Mouse (Mus musculus) C2C12 (cell line): ENCODE measurements around the gene Zfp810. TPM values are rescaled to one million over a fixed set of nuclear protein-coding genes. Genes with fewer than 3 reads are reported as not detected.

ENCODE experiments used
- H3K27me3 ChIP-seq: one replicate; pipeline ENCODE4 v1.6.1; 2011; ENCODE audit not compliant: control insufficient read depth, insufficient read depth, insufficient read length
- H3K36me3 ChIP-seq: one replicate; pipeline ENCODE4 v1.6.1; 2011; ENCODE audit not compliant: control insufficient read depth, insufficient read depth
- H3K4me3 ChIP-seq: one replicate; pipeline ENCODE4 v1.5.1; 2011; ENCODE audit warnings: mild to moderate bottlenecking, control low read depth; ENCODE audit not compliant: poor library complexity, insufficient read depth, severe bottlenecking
- H3K79me2 ChIP-seq: one replicate; pipeline ENCODE4 v1.6.1; 2011; ENCODE audit not compliant: control insufficient read depth, insufficient read depth
- H3K79me3 ChIP-seq: one replicate; pipeline ENCODE4 v1.6.1; 2011; ENCODE audit warnings: low read depth, control low read depth
- H3ac ChIP-seq: one replicate; pipeline ENCODE3; 2011; ENCODE audit warnings: low read depth; ENCODE audit not compliant: control insufficient read depth, insufficient read length
- CEBPB ChIP-seq: IDR thresholded peaks from one replicate; pipeline ENCODE4 v1.6.1; 2011; ENCODE audit warnings: low read depth, mild to moderate bottlenecking, control low read depth, moderate library complexity
- CTCF ChIP-seq: IDR thresholded peaks from one replicate; pipeline ENCODE4 v1.5.1; 2011; ENCODE audit not compliant: control insufficient read depth, insufficient read depth, insufficient read length
- FOSL1 ChIP-seq: IDR thresholded peaks from one replicate; pipeline ENCODE4 v1.8.0; 2011; ENCODE audit warnings: mild to moderate bottlenecking, low read length; ENCODE audit not compliant: poor library complexity, insufficient read depth, severe bottlenecking
- MAX ChIP-seq: IDR thresholded peaks from one replicate; pipeline ENCODE4 v1.6.1; 2011; ENCODE audit warnings: mild to moderate bottlenecking, control low read depth
- MYOD1 ChIP-seq: IDR thresholded peaks from one replicate; pipeline ENCODE4 v1.6.1; 2011; ENCODE audit warnings: low read depth; ENCODE audit not compliant: control insufficient read depth, insufficient read length
- MYOG ChIP-seq: IDR thresholded peaks from one replicate; pipeline ENCODE4 v1.6.1; 2011; ENCODE audit not compliant: control insufficient read depth, insufficient read length; ENCODE audit errors: extremely low read depth
- USF1 ChIP-seq: IDR thresholded peaks from one replicate; pipeline ENCODE4 v1.6.1; 2011; ENCODE audit warnings: low read depth, mild to moderate bottlenecking, control low read depth, moderate library complexity
- polyA plus RNA-seq: library from polyadenylated mRNA; unstranded; fragments of >200 nt; fragmentation: generic; extraction: Trizol; gene quantifications from one replicate; pipeline ENCODE4 v1.2.1, GENCODE M21; 2012; ENCODE audit warnings: missing spikeins

Gene Zfp810
- polyA plus RNA-seq, 1 experiment = 1.5 TPM

- TF ChIP-seq CEBPB (no peak), MYOG (no peak), CTCF (no peak), MYOD1 (no peak), MAX (no peak), USF1 (no peak), FOSL1 (no peak)
Measured at GRCm38 (mm10) chr9:22268886-22269285, 38.6 kb downstream of the Zfp810 start.

GRCm38 (mm10) chr9:22262611-22263010 is 44.8 kb downstream of the Zfp810 start:
- Histone ChIP-seq H3ac (no peak overlapping the region), H3K4me3 (no peak overlapping the region), H3K36me3 (no peaks in the 10 kb centered on the region), H3K79me3 (peaks cover 4% of the 10 kb centered on the region), H3K79me2 (peaks cover 21% of the 10 kb centered on the region), H3K27me3 (no peaks in the 10 kb centered on the region)
- TF ChIP-seq MYOD1 = no peak

More at GRCm38 (mm10) chr9:22268886-22269285, 38.6 kb downstream of the Zfp810 start:
- Histone ChIP-seq H3K36me3 (no peaks in the 10 kb centered on the region), H3K79me3 (no peaks in the 10 kb centered on the region), H3ac (no peak overlapping the region), H3K27me3 (no peaks in the 10 kb centered on the region), H3K4me3 (no peak overlapping the region), H3K79me2 (no peaks in the 10 kb centered on the region)

GRCm38 (mm10) chr9:22261594-22261993 is 45.9 kb downstream of the Zfp810 start:
- Histone ChIP-seq H3ac (no peak overlapping the region), H3K79me3 (peaks cover 9% of the 10 kb centered on the region), H3K79me2 (peaks cover 30% of the 10 kb centered on the region), H3K4me3 (no peak overlapping the region), H3K36me3 (peaks cover 2% of the 10 kb centered on the region), H3K27me3 (no peaks in the 10 kb centered on the region)
- no peak for TF ChIP-seq USF1
- TF ChIP-seq FOSL1 = no peak
- no peak for TF ChIP-seq MAX
- no peak for TF ChIP-seq CTCF
- TF ChIP-seq MYOG = no peak
- TF ChIP-seq MYOD1 = no peak
- no peak for TF ChIP-seq CEBPB

DNA sequence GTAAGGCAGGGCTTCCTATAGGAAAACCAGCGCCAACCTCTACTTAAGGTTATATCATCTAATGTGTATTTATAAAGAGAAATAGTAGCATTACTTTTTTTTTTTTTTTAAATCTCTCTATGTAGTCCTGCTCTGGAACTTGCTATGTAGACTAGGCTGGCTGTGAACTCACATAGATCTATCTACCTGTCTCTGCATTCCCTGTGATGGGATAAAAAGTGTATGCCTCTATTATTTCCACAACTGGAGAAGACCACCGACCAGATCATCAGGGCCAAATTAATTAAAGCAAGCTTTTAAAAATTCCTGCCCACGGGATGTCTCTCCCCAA is 47.4 kb downstream of the Zfp810 start:
- H3K36me3 ChIP-seq = peaks cover 15% of the 10 kb centered on the region
- no peak overlapping the region for H3ac ChIP-seq
- peaks cover 46% of the 10 kb centered on the region for H3K79me2 ChIP-seq
- TF ChIP-seq CEBPB (no peak), FOSL1 (no peak), MYOD1 (no peak), MYOG (no peak), CTCF (no peak), USF1 (no peak), MAX (no peak)
- H3K27me3 ChIP-seq = no peaks in the 10 kb centered on the region
- H3K79me3 ChIP-seq = peaks cover 13% of the 10 kb centered on the region
- peak overlapping the region; percentile 72 for H3K4me3 ChIP-seq

- Histone ChIP-seq H3K4me3 (peak within 1 kb of the TSS; percentile 72), H3K79me2 (peaks cover 47% of the 10 kb centered on the region), H3K36me3 (peaks cover 21% of the 10 kb centered on the region), H3K27me3 (no peaks in the 10 kb centered on the region), H3ac (peak within 1 kb of the TSS; percentile 90), H3K79me3 (peaks cover 13% of the 10 kb centered on the region)
- TF ChIP-seq MAX (peak; percentile 33), MYOD1 (no peak), USF1 (no peak), CEBPB (no peak)
Measured at GRCm38 (mm10) chr9:22259184-22260091, 48.0 kb downstream of the Zfp810 start, which contains the start of gene Zfp599. Gene Zfp599, minus strand, starts transcription at chr9:22259895.

DNA sequence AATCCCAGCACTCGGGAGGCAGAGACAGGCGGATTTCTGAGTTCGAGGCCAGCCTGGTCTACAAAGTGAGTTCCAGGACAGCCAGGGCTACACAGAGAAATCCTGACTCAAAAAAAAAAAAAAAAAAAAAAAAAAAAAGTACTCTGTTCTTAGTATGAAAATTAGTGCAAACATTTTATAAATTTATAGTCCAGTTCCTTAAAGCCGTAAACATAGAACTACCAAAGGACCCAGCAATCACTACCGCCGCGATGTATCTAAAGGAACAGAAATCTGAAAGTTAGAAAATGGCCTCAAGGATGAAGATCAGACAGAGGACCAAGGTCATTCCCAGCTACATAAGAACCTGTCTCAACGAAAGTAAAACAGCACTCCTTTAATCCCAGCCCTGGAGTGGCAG is 48.7 kb downstream of the Zfp810 start:
- Histone ChIP-seq H3ac (peak overlapping the region; percentile 90), H3K27me3 (no peaks in the 10 kb centered on the region), H3K79me3 (peaks cover 15% of the 10 kb centered on the region), H3K4me3 (peak overlapping the region; percentile 72), H3K79me2 (peaks cover 47% of the 10 kb centered on the region), H3K36me3 (peaks cover 27% of the 10 kb centered on the region)
- no peak for TF ChIP-seq MYOG
- TF ChIP-seq USF1 = no peak
- TF ChIP-seq MYOD1 = no peak
- no peak for TF ChIP-seq MAX
- no peak for TF ChIP-seq CEBPB
- no peak for TF ChIP-seq CTCF
- no peak for TF ChIP-seq FOSL1
